Mouse (Mus musculus) embryonic facial prominence, embryonic 14.5 days (tissue): ENCODE data around the gene Nfatc3. TPM values are rescaled to one million over a fixed set of nuclear protein-coding genes. Genes with fewer than 3 reads are reported as not detected.

ENCODE experiments used
- ATAC-seq: fragments of 200-750 bp; cut with Nextera tagmentation; 2 replicates; pipeline ENCODE4 v1.8.0; 2017; ENCODE audit warnings: low read depth, moderate number of reproducible peaks, moderate TSS enrichment
- DNase-seq: peaks from one replicate; pipeline ENCODE4 v3.0.0-alpha.2; 2015; ENCODE audit warnings: low spot score
- H3K27ac ChIP-seq: fragments of 300-500 bp; sonication (generic); replicated peaks from 2 replicates; pipeline ENCODE4 v1.5.1; 2014; ENCODE audit warnings: low read depth, mild to moderate bottlenecking, low read length, moderate library complexity
- H3K27me3 ChIP-seq: fragments of 300-500 bp; sonication (generic); replicated peaks from 2 replicates; pipeline ENCODE4 v1.6.1; 2014; ENCODE audit warnings: low read length; ENCODE audit not compliant: control insufficient read depth, insufficient read depth
- H3K36me3 ChIP-seq: fragments of 300-500 bp; sonication (generic); 2 replicates; pipeline ENCODE4 v1.6.1; 2014; ENCODE audit warnings: low read length, mixed read lengths; ENCODE audit not compliant: control insufficient read depth, insufficient read depth
- H3K4me1 ChIP-seq: fragments of 300-500 bp; sonication (generic); 2 replicates; pipeline ENCODE4 v1.6.1; 2014; ENCODE audit warnings: antibody characterized with exemption, low read length; ENCODE audit not compliant: control insufficient read depth, insufficient read depth
- H3K4me2 ChIP-seq: fragments of 300-500 bp; sonication (generic); 2 replicates; pipeline ENCODE4 v1.6.1; 2014; ENCODE audit warnings: low read depth, mild to moderate bottlenecking, low read length, moderate library complexity, mixed read lengths
- H3K4me3 ChIP-seq: fragments of 300-500 bp; sonication (generic); 2 replicates; pipeline ENCODE4 v1.5.1; 2014; ENCODE audit warnings: low read depth, mild to moderate bottlenecking, low read length
- H3K9ac ChIP-seq: fragments of 300-500 bp; sonication (generic); 2 replicates; pipeline ENCODE4 v1.6.1; 2014; ENCODE audit warnings: low read depth, mild to moderate bottlenecking, low read length, moderate library complexity, mixed read lengths
- H3K9me3 ChIP-seq: fragments of 300-500 bp; sonication (generic); 2 replicates; pipeline ENCODE4 v1.6.1; 2016; ENCODE audit warnings: low read length; ENCODE audit not compliant: control insufficient read depth
- WGBS: fragments of 180-500 bp; shearing (Covaris S2); extraction: QIAGEN DNeasy Blood & Tissue Kit; methylation state at CpG from one replicate; pipeline ENCODE4 v1.1.7; 2014; 5-methylcytosine and 5-hydroxymethylcytosine counted together
- polyA plus RNA-seq: library from polyadenylated mRNA; unstranded; fragments of >200 nt; fragmentation: Nextera tagmentation; extraction: Ambion mirVana; gene quantifications from 2 replicates; pipeline ENCODE4 v1.2.1, GENCODE M21; 2014

Gene Nfatc3
- polyA plus RNA-seq, 1 experiment from 2014 or later: 7.3 TPM

DNA sequence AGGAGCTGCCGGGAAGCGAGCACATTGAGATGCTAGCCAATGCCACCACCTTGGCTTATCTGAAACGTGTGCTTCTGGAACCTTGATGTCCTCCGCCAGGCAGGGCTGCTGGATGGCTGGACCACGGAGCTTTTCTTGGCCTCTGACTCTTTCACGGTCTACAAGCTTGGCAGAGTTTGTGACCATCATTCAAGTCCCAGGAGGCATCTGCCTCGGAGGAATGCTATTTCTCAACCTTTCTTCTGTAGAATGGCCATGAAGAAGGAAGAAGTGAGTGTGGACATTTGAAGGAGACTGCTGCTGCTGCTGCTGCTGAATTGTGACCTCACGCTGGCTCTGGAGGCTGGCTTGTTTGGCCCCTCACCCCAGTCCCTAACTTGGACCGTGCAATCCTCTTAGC lies 104.6 kb downstream of the Nfatc3 start:
- peaks cover 42% of the 10 kb centered on the region for H3K36me3 ChIP-seq
- H3K4me1 ChIP-seq: no peaks in the 10 kb centered on the region
- H3K27ac ChIP-seq: no peak overlapping the region
- H3K9me3 ChIP-seq: no peaks in the 10 kb centered on the region
- H3K9ac ChIP-seq: no peak overlapping the region
- H3K4me3 ChIP-seq: no peak overlapping the region
- no peak overlapping the region for H3K4me2 ChIP-seq
- DNase-seq: no peak
- no peaks in the 10 kb centered on the region for H3K27me3 ChIP-seq
- 89% methylated on average over 9 of the region's 9 CpGs for WGBS
- no peak for ATAC-seq

DNA sequence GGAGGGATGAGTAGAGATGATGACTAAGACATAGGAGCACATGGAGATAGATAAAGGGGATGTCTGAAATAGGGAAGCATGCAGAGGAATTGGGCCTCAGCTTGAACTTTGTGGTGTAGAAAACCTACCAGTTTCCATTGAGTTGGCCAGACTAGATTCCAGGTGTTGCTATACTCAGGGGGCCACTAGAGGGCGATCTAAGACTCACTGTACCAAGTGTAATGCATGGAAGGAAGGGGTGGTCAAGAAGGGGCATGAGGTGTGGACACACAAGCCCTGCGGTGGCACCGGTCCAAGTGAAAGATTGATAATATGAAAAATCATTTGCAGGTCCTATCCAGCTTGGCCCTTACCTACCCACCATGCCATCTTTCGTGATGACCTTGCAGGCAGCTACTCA lies 106.8 kb downstream of the Nfatc3 start:
- DNase-seq: peak; percentile 55
- H3K9ac ChIP-seq: no peak overlapping the region
- H3K27ac ChIP-seq: no peak overlapping the region
- no peak overlapping the region for H3K4me2 ChIP-seq
- no peaks in the 10 kb centered on the region for H3K27me3 ChIP-seq
- H3K9me3 ChIP-seq: no peaks in the 10 kb centered on the region
- ATAC-seq: no peak
- 47% methylated on average over 4 of the region's 4 CpGs for WGBS
- H3K36me3 ChIP-seq: peaks cover 37% of the 10 kb centered on the region
- H3K4me1 ChIP-seq: no peaks in the 10 kb centered on the region
- no peak overlapping the region for H3K4me3 ChIP-seq

DNA sequence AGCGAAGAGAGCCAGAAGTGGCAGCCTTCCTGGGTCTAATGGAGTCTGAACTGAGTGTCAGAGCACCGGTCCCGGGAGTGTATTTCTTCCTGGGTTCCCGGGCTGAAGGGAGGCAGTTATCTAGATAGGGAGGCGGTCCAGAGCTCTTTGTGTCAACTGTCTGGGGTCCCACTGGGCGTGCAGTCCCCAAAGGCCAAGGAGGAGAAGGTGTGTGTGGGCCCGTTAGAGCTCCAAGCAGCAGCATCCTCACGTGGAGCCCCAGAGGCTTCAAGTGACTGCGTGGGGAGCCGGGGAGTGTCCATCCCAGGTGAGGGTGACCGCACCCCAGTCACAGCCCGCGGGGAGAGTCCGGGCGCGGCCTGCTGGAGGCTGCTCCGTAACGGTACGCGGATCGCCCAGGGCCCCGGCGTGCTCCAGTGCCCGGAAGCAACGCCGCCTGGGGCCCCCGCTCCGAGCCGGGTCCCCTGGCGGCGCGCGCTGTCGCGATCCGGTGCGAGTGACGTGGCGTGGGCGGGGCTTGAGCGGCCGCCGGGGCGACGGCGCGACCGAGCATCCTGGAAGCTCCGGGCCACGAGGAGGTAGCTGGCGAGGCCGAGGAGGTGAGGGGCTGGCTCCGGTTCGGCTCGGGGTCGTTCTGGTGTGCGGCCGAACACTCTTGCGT lies 109.8 kb downstream of the Nfatc3 start, which contains the start of gene Slc7a6:
TSS of gene Slc7a6 (plus strand) at position 502 of the 661 bp plus-strand sequence.
- Histone ChIP-seq H3K27ac (peak within 1 kb of the TSS; percentile 83), H3K4me2 (peak within 1 kb of the TSS; percentile 82), H3K9me3 (no peaks in the 10 kb centered on the region), H3K36me3 (peaks cover 11% of the 10 kb centered on the region; the same call in 1 of the 2 replicates), H3K4me1 (no peaks in the 10 kb centered on the region), H3K27me3 (no peaks in the 10 kb centered on the region), H3K9ac (peak within 1 kb of the TSS; percentile 82), H3K4me3 (peak within 1 kb of the TSS; percentile 62)
- ATAC-seq: peak; percentile 89
- DNase-seq: peak; percentile 81
- WGBS: 0% methylated on average over 27 of the region's 59 CpGs

DNA sequence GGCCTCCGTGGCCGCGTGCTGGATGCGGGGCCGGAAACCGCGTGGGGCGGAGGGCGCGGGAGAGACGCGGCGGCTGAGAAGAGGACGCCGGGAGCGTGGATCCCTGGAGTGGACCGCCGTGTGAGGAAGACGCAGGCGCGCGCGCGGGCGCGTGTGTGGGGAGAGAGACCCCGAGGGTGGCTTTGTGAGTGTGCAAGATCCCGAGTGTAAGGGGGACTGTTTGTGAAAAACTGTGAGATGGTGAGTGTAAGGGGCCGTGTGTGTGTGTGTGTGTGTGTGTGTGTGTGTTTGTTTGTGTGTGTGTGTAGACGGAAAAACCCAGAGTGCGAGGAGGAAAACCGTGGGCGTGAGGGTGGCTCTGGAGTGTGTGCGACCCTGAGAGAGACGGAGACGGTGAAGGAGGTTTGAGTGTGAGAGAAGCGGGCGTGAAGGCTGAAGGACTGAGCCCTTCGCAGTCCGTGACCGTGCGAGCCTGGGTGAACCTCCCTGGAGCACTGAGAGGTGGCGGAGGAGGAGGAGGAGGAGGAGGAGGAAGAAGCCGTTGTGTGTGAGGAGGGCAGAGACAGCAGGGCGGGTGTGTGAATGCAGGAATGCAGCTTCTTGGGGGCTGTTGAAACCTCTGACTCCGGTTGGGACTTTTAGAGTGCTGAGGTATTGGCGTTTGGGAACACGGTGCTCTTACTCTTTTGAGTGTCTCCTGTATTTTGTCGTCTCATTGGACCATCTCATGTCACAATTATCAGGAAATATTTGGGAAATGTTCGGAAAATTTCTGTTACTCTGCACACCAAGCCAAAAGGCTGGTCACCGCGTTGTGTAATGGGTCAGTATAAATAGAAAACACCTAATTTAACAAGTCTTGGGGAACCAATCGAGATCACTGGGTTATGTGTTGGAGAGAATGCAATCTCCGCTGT lies 110.6 kb downstream of the Nfatc3 start:
- no peaks in the 10 kb centered on the region for H3K9me3 ChIP-seq
- no peaks in the 10 kb centered on the region for H3K27me3 ChIP-seq
- no peaks in the 10 kb centered on the region for H3K4me1 ChIP-seq
- peak overlapping the region; percentile 83 for H3K27ac ChIP-seq
- ATAC-seq: peak; percentile 69
- H3K36me3 ChIP-seq: peaks cover 3% of the 10 kb centered on the region; the same call in 1 of the 2 replicates
- peak overlapping the region; percentile 82 for H3K9ac ChIP-seq
- peak overlapping the region; percentile 62 for H3K4me3 ChIP-seq
- DNase-seq: peak; percentile 61
- H3K4me2 ChIP-seq: peak overlapping the region; percentile 82
- 1% methylated on average over 44 of the region's 54 CpGs for WGBS

DNA sequence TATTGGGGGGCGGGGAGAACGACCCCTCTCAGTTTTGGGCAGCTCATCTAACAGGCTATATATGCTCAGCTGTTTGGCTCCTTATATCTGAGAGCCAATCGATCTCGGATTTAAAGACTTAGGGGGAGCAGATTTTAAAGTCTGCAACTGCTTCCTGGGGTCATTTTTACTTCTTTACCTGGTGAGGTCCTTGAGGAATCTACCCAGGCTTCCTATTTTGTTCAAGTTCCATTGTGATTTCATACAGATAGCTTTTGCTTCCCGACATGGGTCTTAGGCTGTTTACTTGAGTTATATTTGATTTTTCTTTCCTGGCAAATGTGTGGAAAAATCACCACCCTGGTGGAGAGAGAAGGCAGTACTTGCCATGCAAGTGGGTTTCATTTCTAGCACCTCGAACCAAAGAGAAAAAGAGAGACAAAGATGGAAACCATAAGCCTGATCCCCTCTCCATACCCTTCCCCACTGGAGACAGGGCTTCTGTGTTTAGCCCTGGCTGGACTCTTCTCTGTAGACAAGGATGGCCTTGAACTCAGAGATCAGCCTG lies 111.4 kb downstream of the Nfatc3 start:
- ATAC-seq: no peak
- Histone ChIP-seq H3K27me3 (no peaks in the 10 kb centered on the region), H3K4me3 (peak overlapping the region; percentile 62), H3K9me3 (no peaks in the 10 kb centered on the region), H3K27ac (no peak overlapping the region; the same call in 1 of the 2 replicates), H3K36me3 (no peaks in the 10 kb centered on the region), H3K4me2 (peak overlapping the region; percentile 82), H3K4me1 (no peaks in the 10 kb centered on the region), H3K9ac (peak overlapping the region; percentile 82)
- DNase-seq: no peak
- 32% methylated on average over 6 of the region's 6 CpGs for WGBS

DNA sequence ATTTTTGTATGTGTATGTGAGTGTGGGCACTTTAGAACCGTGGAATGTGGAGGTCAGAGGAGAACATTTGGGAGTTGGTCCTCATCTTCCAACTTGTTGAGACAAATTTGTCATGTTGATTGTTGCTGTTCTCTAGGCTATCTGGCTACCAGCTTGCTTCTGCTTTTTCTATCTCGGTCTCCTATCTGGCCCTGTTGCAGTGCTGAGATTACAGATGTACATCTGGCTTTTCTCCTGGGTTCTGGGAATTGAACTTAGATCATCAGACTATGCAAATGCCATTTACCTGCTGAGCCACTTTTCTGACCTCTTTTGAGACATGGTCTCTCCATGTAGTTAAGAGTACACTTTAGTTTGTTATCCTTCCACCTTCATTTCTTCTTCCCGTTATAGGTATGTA lies 114.9 kb downstream of the Nfatc3 start:
- no peaks in the 10 kb centered on the region for H3K27me3 ChIP-seq
- no peak overlapping the region for H3K4me3 ChIP-seq
- ATAC-seq (no peak), DNase-seq (no peak)
- no peaks in the 10 kb centered on the region for H3K4me1 ChIP-seq
- H3K36me3 ChIP-seq: no peaks in the 10 kb centered on the region
- no peaks in the 10 kb centered on the region for H3K9me3 ChIP-seq
- H3K27ac ChIP-seq: no peak overlapping the region
- H3K4me2 ChIP-seq: no peak overlapping the region
- no peak overlapping the region for H3K9ac ChIP-seq
- 92% methylated on average over 3 of the region's 3 CpGs for whole genome bisulfite sequencing

DNA sequence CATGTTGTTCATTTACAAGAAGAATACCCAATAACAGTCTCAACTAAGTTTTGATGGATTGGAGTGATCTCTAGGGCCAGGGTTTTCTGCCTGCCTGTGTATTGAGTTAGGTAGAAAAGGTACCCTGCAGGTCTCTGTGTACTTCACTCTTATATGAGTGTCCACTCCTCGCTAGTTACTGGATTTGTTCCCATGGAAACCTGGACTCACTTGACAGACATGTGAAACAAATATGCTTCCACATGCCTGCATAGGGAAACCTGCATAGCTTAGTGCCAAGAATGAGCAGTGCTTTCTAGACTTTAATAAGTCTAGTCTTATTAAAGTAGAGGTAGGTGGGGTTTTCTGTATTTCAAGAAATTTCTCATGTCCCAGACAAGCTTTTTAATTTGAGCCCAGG lies 118.3 kb downstream of the Nfatc3 start:
- DNase-seq (peak; percentile 70), ATAC-seq (0 out of 2 replicates have a peak, but pooled peaks have one; percentile 30)
- H3K4me2 ChIP-seq: no peak overlapping the region
- H3K27me3 ChIP-seq: no peaks in the 10 kb centered on the region
- H3K4me1 ChIP-seq: no peaks in the 10 kb centered on the region
- peaks cover 14% of the 10 kb centered on the region; the same call in 1 of the 2 replicates for H3K36me3 ChIP-seq
- WGBS: 29% methylated on average over 1 of the region's 1 CpGs
- H3K27ac ChIP-seq: no peak overlapping the region
- H3K9ac ChIP-seq: no peak overlapping the region
- H3K4me3 ChIP-seq: no peak overlapping the region
- H3K9me3 ChIP-seq: no peaks in the 10 kb centered on the region

DNA sequence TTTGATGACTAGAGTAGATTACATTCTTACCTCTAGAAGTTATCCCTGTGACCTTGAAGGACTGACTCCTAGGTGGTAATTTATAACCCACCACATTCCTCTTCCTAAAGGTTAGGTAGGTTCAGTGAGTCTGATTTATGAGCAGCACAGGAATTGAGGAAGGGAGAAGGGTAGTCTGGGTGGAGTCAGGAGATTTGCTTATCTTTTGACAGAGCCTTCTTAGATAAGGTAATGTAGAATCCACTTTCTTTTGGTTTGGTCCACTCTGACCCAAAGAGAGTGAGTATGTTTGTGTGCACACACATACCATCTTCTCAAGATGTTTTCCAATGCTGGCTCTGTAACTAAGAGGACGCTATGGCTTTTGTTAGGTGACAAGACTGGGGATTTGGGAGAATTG lies 119.0 kb downstream of the Nfatc3 start:
- Histone ChIP-seq H3K27ac (no peak overlapping the region), H3K4me3 (no peak overlapping the region), H3K27me3 (no peaks in the 10 kb centered on the region), H3K4me2 (no peak overlapping the region), H3K4me1 (no peaks in the 10 kb centered on the region), H3K9ac (no peak overlapping the region), H3K36me3 (peaks cover 21% of the 10 kb centered on the region), H3K9me3 (no peaks in the 10 kb centered on the region)
- whole genome bisulfite sequencing: 91% methylated on average over 1 of the region's 1 CpGs
- DNase-seq (no peak), ATAC-seq (no peak)
